Mouse (Mus musculus): ENCODE data around the gene Cdkn2a. TPM values are rescaled to one million over a fixed set of nuclear protein-coding genes. Genes with fewer than 3 reads are reported as not detected.
A peak's percentile ranks its signal among the peaks of the same experiment; 100 is the strongest.

Cdkn2a gene
- not detected in 2 replicates for polyA plus RNA-seq (2015; fragmentation: Nextera tagmentation; extraction: Ambion mirVana)

DNA sequence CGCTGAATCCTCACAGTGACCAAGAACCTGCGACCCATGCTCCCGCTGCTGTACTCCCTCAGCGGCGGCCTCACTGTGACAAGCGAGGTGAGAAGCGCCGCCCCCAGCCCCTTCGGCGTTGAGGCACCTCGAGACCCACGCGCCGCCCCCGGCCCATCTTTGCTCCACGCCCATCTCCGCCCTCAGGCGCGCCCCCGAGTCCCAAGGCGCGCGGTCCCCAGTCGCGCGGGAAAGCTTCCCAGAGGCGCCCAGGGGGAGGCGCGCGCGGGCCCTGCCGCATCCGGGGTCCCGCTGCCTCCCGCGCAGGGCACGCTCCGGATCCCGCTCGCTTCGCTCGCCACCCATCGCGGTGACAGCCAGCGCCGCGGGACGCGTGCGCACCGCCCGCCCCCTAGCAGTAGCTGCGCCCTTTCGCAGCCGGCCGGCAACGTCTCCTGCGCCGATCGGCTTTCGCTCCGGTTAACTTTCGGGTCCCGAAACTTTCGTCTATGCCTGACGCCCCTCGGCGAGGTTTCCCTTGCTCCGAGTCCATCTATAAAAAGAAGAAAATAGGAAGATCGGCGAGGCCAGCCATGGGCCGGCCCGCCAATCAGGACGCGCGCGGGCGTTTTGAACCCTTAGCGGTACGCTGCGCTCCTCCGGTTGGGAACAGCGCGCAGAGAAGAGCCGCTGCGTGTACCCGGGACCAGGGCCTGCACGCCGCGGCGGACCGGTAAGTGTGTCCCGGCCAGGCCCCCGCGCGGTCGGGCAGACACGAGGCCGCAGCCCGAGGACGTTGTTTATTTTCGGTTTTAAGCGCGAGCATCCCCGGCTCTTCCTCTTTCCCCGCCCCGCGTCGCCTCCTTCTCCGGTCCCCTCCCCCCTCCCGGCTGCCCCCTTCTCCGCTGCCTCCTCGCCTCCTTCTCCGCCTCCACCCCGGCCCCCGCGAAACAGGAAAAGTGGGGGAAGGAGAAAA lies at the start of gene Cdkn2a:
Gene Cdkn2a, minus strand, starts transcription at position 168 of the 955 bp plus-strand sequence.
- under 1% methylated on average over 102 of the region's 117 CpGs for WGBS
- Histone ChIP-seq H3K4me3 (ENCODE audit: low read length) (peak within 1 kb of the TSS; percentile 60), H3K27ac (ENCODE audit: low read depth, low read length) (no peak within 1 kb of the TSS), H3K9ac (ENCODE audit: low read depth, low read length) (peak within 1 kb of the TSS; percentile 55), H3K4me2 (ENCODE audit: low read length) (peak within 1 kb of the TSS; percentile 98), H3K36me3 (ENCODE audit: control insufficient read depth, insufficient read depth, low read length) (no peaks in the 10 kb centered on the region), H3K4me1 (ENCODE audit: control insufficient read depth, insufficient read depth, low read depth, low read length) (peaks cover 14% of the 10 kb centered on the region), H3K9me3 (ENCODE audit: control insufficient read depth, low read length) (no peaks in the 10 kb centered on the region), H3K27me3 (replicated peaks; ENCODE audit: control insufficient read depth, insufficient read depth, low read length) (peaks cover 78% of the 10 kb centered on the region)
- peak; percentile 89 for ATAC-seq

DNA sequence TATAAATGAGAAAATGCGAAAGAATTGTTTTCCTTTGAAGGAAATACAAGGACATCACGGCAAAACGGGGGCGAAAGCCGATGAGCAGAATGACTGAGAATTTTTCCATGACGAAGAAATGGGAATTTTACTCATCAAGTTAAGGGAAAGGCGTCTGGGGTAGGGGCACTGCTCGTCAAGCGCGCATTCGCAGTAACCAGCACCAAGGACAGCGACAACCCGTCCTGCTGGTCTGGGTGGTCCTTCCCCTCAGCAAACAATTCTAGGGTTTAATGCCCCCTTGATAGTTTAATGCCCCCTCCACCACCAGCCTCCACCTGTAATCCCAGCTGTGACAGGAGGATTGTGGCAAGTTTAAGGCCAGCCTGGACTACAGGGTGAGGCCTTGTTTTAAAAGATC lies 19.0 kb upstream of the Cdkn2a start:
- H3K4me2 ChIP-seq (ENCODE audit: low read length), result no peak overlapping the region
- H3K4me3 ChIP-seq (ENCODE audit: low read length), result no peak overlapping the region
- no peak overlapping the region for H3K9ac ChIP-seq (ENCODE audit: low read depth, low read length)
- no peak for ATAC-seq
- 18% methylated on average over 13 of the region's 13 CpGs for WGBS
- peaks cover 36% of the 10 kb centered on the region for H3K27me3 ChIP-seq (replicated peaks; ENCODE audit: control insufficient read depth, insufficient read depth, low read length)
- peaks cover 4% of the 10 kb centered on the region; the same call in 1 of the 2 replicates for H3K4me1 ChIP-seq (ENCODE audit: control insufficient read depth, insufficient read depth, low read depth, low read length)
- no peaks in the 10 kb centered on the region for H3K9me3 ChIP-seq (ENCODE audit: control insufficient read depth, low read length)
- no peaks in the 10 kb centered on the region for H3K36me3 ChIP-seq (ENCODE audit: control insufficient read depth, insufficient read depth, low read length)
- H3K27ac ChIP-seq (ENCODE audit: low read depth, low read length), result no peak overlapping the region

DNA sequence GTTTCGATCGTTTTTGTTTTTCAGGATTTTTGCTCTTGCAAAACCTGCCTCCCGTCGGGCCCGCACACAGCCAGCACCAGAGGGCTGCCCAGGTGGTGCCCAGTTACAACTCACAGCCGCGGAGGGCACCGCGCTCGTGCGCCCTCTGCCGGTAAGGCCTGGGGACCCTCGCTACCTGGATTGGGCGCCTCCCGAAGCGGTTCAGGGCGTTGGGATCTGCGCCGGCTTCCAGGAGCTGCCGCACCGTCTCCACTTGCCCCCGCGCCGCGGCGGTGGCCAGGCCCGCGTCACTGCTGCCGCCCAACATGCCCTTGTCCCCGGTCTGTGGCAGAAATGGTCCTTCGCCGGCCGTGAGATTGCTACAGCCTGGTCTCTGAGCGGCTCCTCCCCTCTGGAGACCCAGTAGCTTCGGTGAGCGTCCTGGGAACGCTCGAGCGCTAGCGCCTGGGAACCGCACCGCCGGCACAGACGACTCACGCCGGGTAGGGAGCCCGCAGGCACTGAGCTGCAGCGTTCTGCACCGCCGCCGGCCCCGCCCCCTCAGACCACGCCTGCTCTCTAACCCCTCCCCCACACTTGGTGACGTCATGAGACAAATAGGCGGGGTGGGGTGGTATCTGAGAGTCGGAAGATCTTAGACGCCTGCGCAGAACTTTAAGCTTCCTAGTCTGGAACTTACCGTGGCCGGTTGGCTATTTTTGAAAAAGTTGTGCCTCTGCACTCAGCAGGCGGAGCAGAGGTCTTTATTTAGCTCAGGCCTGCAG lies 16.2 kb upstream of the Cdkn2a start, which contains the start of gene Cdkn2b:
Gene Cdkn2b, minus strand, starts transcription at position 549 of the 764 bp plus-strand sequence.
- Histone ChIP-seq H3K9ac (ENCODE audit: low read depth, low read length) (peak within 1 kb of the TSS; percentile 10; the same call in 1 of the 2 replicates), H3K4me3 (ENCODE audit: low read length) (peak within 1 kb of the TSS; percentile 43), H3K36me3 (ENCODE audit: control insufficient read depth, insufficient read depth, low read length) (no peaks in the 10 kb centered on the region), H3K27ac (ENCODE audit: low read depth, low read length) (no peak within 1 kb of the TSS), H3K4me2 (ENCODE audit: low read length) (peak within 1 kb of the TSS; percentile 70), H3K9me3 (ENCODE audit: control insufficient read depth, low read length) (no peaks in the 10 kb centered on the region), H3K4me1 (ENCODE audit: control insufficient read depth, insufficient read depth, low read depth, low read length) (peaks cover 4% of the 10 kb centered on the region; the same call in 1 of the 2 replicates), H3K27me3 (replicated peaks; ENCODE audit: control insufficient read depth, insufficient read depth, low read length) (peaks cover 61% of the 10 kb centered on the region)
- under 1% methylated on average over 54 of the region's 61 CpGs for WGBS
- ATAC-seq, result peak; percentile 91

DNA sequence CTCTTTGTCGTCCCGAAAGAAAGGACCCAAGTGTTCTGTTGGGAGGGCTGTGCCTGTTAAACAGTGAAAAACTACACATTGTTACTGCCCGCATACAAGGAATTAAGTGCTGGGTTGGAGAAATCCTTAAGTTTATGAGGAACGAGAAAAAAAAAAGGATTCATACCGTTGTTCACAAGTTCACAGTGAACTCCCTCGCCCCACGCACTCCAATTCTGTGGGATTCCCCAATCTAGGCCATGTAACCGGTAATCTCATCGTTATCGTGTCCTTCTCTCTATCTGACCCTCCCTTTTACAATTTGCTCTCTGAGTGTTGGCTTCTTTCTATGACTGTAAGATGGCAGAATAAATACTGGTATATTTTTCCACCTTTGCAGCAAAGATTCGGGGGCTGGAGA lies 15.5 kb upstream of the Cdkn2a start:
- Histone ChIP-seq H3K27me3 (replicated peaks; ENCODE audit: control insufficient read depth, insufficient read depth, low read length) (peaks cover 67% of the 10 kb centered on the region), H3K4me3 (ENCODE audit: low read length) (peak overlapping the region; percentile 43), H3K36me3 (ENCODE audit: control insufficient read depth, insufficient read depth, low read length) (no peaks in the 10 kb centered on the region), H3K9ac (ENCODE audit: low read depth, low read length) (no peak overlapping the region), H3K4me2 (ENCODE audit: low read length) (peak overlapping the region; percentile 70), H3K9me3 (ENCODE audit: control insufficient read depth, low read length) (no peaks in the 10 kb centered on the region), H3K4me1 (ENCODE audit: control insufficient read depth, insufficient read depth, low read depth, low read length) (peaks cover 4% of the 10 kb centered on the region; the same call in 1 of the 2 replicates), H3K27ac (ENCODE audit: low read depth, low read length) (no peak overlapping the region)
- ATAC-seq, result no peak
- WGBS, result under 1% methylated on average over 11 of the region's 11 CpGs

DNA sequence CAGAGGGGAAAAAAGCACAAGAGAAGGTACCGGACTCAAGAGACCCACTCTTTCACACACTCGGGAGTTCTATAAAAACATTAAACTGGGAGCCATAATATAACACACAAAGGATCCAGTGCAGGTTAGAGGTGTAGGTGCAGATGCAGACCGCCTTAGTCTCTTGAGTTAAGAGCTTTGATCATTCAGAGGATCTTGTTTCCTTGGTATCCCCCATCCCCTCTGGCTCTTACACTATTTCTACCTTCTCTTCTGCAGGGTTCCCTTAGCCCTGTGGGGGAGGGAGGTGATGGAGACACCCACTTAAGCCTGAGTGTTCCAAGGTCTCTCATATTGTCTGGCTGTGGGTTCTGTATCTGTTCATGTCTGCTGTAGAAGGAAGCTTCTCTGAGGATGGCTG lies 13.5 kb upstream of the Cdkn2a start:
- no peak overlapping the region for H3K27ac ChIP-seq (ENCODE audit: low read depth, low read length)
- no peak overlapping the region for H3K4me2 ChIP-seq (ENCODE audit: low read length)
- ATAC-seq, result no peak
- WGBS, result 6% methylated on average over 3 of the region's 3 CpGs
- H3K4me3 ChIP-seq (ENCODE audit: low read length), result no peak overlapping the region
- H3K9me3 ChIP-seq (ENCODE audit: control insufficient read depth, low read length), result no peaks in the 10 kb centered on the region; the same call in 1 of the 2 replicates
- H3K4me1 ChIP-seq (ENCODE audit: control insufficient read depth, insufficient read depth, low read depth, low read length), result peaks cover 4% of the 10 kb centered on the region; the same call in 1 of the 2 replicates
- no peaks in the 10 kb centered on the region for H3K36me3 ChIP-seq (ENCODE audit: control insufficient read depth, insufficient read depth, low read length)
- H3K9ac ChIP-seq (ENCODE audit: low read depth, low read length), result no peak overlapping the region
- H3K27me3 ChIP-seq (replicated peaks; ENCODE audit: control insufficient read depth, insufficient read depth, low read length), result peaks cover 75% of the 10 kb centered on the region

DNA sequence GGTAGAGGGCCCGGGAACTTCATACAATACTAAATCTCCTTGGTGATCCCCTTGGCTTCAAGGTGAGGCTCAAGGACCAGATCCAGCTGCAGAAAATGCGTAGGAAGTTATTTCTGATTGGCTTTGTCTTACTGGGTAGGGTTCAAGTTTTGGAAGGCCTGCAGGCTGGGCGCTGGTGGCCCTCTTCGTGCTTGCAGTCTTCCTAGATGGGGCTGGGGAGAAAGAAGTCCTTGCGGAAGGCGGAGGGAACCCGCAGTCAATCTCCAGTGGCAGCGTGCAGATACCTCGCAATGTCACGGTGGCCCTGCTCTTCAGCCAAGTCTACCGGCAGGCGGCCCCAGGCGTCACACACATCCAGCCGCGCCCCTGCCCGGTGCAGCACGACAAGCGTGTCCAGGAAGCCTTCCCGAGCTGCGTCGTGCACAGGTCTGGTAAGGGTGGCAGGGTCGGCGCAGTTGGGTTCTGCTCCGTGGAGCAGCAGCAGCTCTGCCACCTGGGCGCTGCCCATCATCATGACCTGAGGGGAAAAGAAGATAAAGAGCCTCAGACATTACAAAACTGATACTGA lies 12.4 kb upstream of the Cdkn2a start:
- peaks cover 2% of the 10 kb centered on the region; the same call in 1 of the 2 replicates for H3K9me3 ChIP-seq (ENCODE audit: control insufficient read depth, low read length)
- H3K4me3 ChIP-seq (ENCODE audit: low read length), result no peak overlapping the region
- H3K4me1 ChIP-seq (ENCODE audit: control insufficient read depth, insufficient read depth, low read depth, low read length), result peaks cover 4% of the 10 kb centered on the region; the same call in 1 of the 2 replicates
- no peak overlapping the region for H3K4me2 ChIP-seq (ENCODE audit: low read length)
- no peak overlapping the region for H3K9ac ChIP-seq (ENCODE audit: low read depth, low read length)
- H3K27me3 ChIP-seq (replicated peaks; ENCODE audit: control insufficient read depth, insufficient read depth, low read length), result peaks cover 77% of the 10 kb centered on the region
- no peaks in the 10 kb centered on the region for H3K36me3 ChIP-seq (ENCODE audit: control insufficient read depth, insufficient read depth, low read length)
- no peak overlapping the region for H3K27ac ChIP-seq (ENCODE audit: low read depth, low read length)
- no peak for ATAC-seq
- WGBS, result 3% methylated on average over 25 of the region's 25 CpGs

DNA sequence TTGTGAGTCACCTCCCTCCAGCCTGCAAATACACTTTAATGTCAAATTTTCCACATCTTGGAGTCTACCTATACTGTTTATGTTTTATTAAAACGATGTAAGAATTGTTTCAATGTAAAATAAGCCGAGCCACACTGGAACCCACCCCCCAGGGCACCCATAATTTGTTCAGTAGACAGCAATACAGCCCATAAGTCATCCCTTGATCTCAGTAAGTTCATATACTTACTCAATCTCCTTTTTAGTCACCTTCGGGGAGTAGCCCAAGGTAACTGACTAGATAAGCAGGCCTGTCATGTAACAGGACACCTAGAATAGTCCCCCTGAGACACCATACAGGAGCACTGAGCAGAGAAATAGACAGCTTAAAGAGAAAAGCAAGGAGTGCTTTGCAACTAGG lies 11.2 kb upstream of the Cdkn2a start:
- no peak for ATAC-seq
- Histone ChIP-seq H3K36me3 (ENCODE audit: control insufficient read depth, insufficient read depth, low read length) (no peaks in the 10 kb centered on the region), H3K9me3 (ENCODE audit: control insufficient read depth, low read length) (peaks cover 2% of the 10 kb centered on the region; the same call in 1 of the 2 replicates), H3K4me3 (ENCODE audit: low read length) (no peak overlapping the region), H3K27me3 (replicated peaks; ENCODE audit: control insufficient read depth, insufficient read depth, low read length) (peaks cover 74% of the 10 kb centered on the region), H3K4me2 (ENCODE audit: low read length) (no peak overlapping the region), H3K9ac (ENCODE audit: low read depth, low read length) (no peak overlapping the region), H3K4me1 (ENCODE audit: control insufficient read depth, insufficient read depth, low read depth, low read length) (peaks cover 3% of the 10 kb centered on the region; the same call in 1 of the 2 replicates), H3K27ac (ENCODE audit: low read depth, low read length) (no peak overlapping the region)
- 8% methylated on average over 3 of the region's 3 CpGs for whole genome bisulfite sequencing

DNA sequence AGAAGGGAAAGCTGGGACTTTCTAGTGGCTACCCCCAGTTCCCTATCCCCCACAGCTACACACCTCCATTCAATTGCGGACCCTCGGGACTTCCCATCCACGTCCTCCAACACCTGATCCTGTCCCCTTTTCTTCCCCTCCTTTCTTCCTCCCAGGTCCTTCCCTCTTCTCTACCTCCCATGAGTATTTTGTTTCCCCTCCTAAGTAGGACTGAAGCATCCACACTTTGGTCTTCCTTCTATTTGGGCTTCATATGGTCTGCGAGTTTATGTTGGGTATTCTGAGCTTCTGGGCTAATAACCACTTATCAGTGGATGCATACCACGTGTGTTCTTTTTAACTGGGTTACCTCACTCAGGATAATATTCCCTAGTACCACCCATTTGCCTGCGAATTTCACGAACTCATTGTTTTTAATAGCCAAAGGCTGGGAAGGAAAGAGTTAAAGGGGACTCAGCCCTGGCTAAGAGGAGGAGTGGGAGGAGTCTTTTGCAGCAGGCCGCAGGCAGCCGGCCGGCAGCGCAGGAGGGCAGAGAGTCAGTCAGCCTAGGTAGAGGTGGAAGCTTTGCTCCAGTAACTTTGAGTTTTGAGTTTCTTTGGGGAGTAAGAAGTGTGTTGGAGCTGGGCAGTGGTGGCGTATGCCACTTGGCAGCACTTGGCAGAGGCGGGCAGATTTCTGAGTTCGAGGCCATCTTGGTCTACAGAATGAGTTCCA lies 9.0 kb upstream of the Cdkn2a start:
- no peak overlapping the region; the same call in 1 of the 2 replicates for H3K4me2 ChIP-seq (ENCODE audit: low read length)
- under 1% methylated on average over 14 of the region's 14 CpGs for WGBS
- no peak for ATAC-seq
- peaks cover 80% of the 10 kb centered on the region for H3K27me3 ChIP-seq (replicated peaks; ENCODE audit: control insufficient read depth, insufficient read depth, low read length)
- no peak overlapping the region for H3K27ac ChIP-seq (ENCODE audit: low read depth, low read length)
- peaks cover 2% of the 10 kb centered on the region; the same call in 1 of the 2 replicates for H3K9me3 ChIP-seq (ENCODE audit: control insufficient read depth, low read length)
- H3K9ac ChIP-seq (ENCODE audit: low read depth, low read length), result no peak overlapping the region
- H3K4me1 ChIP-seq (ENCODE audit: control insufficient read depth, insufficient read depth, low read depth, low read length), result no peaks in the 10 kb centered on the region
- no peak overlapping the region for H3K4me3 ChIP-seq (ENCODE audit: low read length)
- H3K36me3 ChIP-seq (ENCODE audit: control insufficient read depth, insufficient read depth, low read length), result no peaks in the 10 kb centered on the region

All from hindbrain, embryonic 16.5 days (tissue).